Mouse (Mus musculus) G1E (cell line): ENCODE results near the gene Fkbp5. TPM values are rescaled to one million over a fixed set of nuclear protein-coding genes. Genes with fewer than 3 reads are reported as not detected.
A peak's percentile ranks its signal among the peaks of the same experiment; 100 is the strongest.
"Not testable (repeated sequence)": the region's sequence is repeated elsewhere in the genome, so short reads cannot be mapped to it uniquely, and the experiment has no call there.

Experiments
- ATAC-seq: 2 replicates; pipeline ENCODE4 v1.8.0; 2016; ENCODE audit warnings: mild to moderate bottlenecking; ENCODE audit not compliant: insufficient number of reproducible peaks, poor library complexity, low FRiP score, severe bottlenecking; ENCODE audit errors: extremely low read depth
- DNase-seq: peaks from one replicate; pipeline ENCODE4 v3.0.0; 2012; ENCODE audit warnings: low spot score
- H3K27me3 ChIP-seq: 2 replicates; pipeline ENCODE4 v1.6.1; 2012; ENCODE audit warnings: mild to moderate bottlenecking, low read length, inconsistent platforms; ENCODE audit not compliant: insufficient read depth
- H3K36me3 ChIP-seq: replicated peaks from 2 replicates; pipeline ENCODE3; 2012; ENCODE audit warnings: mild to moderate bottlenecking, inconsistent platforms
- H3K4me1 ChIP-seq: 2 replicates; pipeline ENCODE4 v1.6.1; 2012; ENCODE audit warnings: low read depth, low read length, inconsistent platforms, mixed read lengths; ENCODE audit not compliant: insufficient read depth
- H3K4me3 ChIP-seq: 2 replicates; pipeline ENCODE4 v1.5.1; 2012; ENCODE audit warnings: low read depth, mild to moderate bottlenecking, inconsistent platforms, low read length, moderate library complexity, mixed read lengths
- H3K9me3 ChIP-seq: replicated peaks from 2 replicates; pipeline ENCODE4 v1.6.1; 2012; ENCODE audit warnings: inconsistent platforms
- CTCF ChIP-seq: IDR thresholded peaks from 2 replicates; pipeline ENCODE4 v1.5.1; 2012; ENCODE audit warnings: low read depth, low read length, inconsistent platforms, mixed read lengths
- GATA1 ChIP-seq: IDR thresholded peaks from 2 replicates; pipeline ENCODE4 v1.6.1; 2012; ENCODE audit warnings: borderline replicate concordance, low read length, inconsistent platforms, mixed read lengths
- GATA2 ChIP-seq: IDR thresholded peaks from 2 replicates; pipeline ENCODE4 v1.6.1; 2012; ENCODE audit warnings: low read depth, low read length, inconsistent platforms, borderline replicate concordance
- POLR2AphosphoS5 ChIP-seq: IDR thresholded peaks from 2 replicates; pipeline ENCODE4 v1.6.1; 2012; ENCODE audit warnings: low read depth, low read length, inconsistent platforms; ENCODE audit not compliant: insufficient replicate concordance
- TAL1 ChIP-seq: conservative IDR thresholded peaks from 2 replicates; pipeline ENCODE4 v1.6.1; 2012; ENCODE audit warnings: low read depth, low read length, inconsistent platforms, mixed read lengths
- polyA plus RNA-seq: library from polyadenylated mRNA; stranded (reverse); fragments of >175 nt; gene quantifications from 2 replicates; pipeline ENCODE4 v1.2.3, GENCODE M21; 2012
- total RNA-seq, 2 experiments: library from RNA; stranded (forward) in 1 of 2; stranded (reverse) in 1 of 2; fragments of 200-1000 nt in 1 of 2; fragments of >200 nt in 1 of 2; fragmentation: Nextera tagmentation in 1 of 2; gene quantifications; 2 replicates each; pipeline ENCODE4 v1.2.3; 2014 to 2017

Fkbp5 gene
- total RNA-seq (2014; fragmentation: Nextera tagmentation) (11.7 and 16.4 TPM in 2 replicates), total RNA-seq (2017) (14.0 and 18.5 TPM in 2 replicates), polyA plus RNA-seq (36.6 and 41.4 TPM in 2 replicates)

- TF ChIP-seq POLR2AphosphoS5 (no peak), TAL1 (no peak), CTCF (no peak), GATA1 (no peak)
- no peak for ATAC-seq
- peaks cover 66% of the 10 kb centered on the region for H3K27me3 ChIP-seq
- DNase-seq = no peak
- H3K9me3 ChIP-seq = 0 out of 2 replicates have a peak, but pooled peaks cover 2% of the 10 kb centered on the region
- peak within 1 kb of the TSS; percentile 38; the same call in 1 of the 2 replicates for H3K4me3 ChIP-seq
- no peaks in the 10 kb centered on the region for H3K36me3 ChIP-seq
- peaks cover 14% of the 10 kb centered on the region for H3K4me1 ChIP-seq
These were observed at the start of gene Fkbp5 for GRCm38 (mm10) chr17:28517441-28517955. TSS of gene Fkbp5 (minus strand) at chr17:28517527.

DNA sequence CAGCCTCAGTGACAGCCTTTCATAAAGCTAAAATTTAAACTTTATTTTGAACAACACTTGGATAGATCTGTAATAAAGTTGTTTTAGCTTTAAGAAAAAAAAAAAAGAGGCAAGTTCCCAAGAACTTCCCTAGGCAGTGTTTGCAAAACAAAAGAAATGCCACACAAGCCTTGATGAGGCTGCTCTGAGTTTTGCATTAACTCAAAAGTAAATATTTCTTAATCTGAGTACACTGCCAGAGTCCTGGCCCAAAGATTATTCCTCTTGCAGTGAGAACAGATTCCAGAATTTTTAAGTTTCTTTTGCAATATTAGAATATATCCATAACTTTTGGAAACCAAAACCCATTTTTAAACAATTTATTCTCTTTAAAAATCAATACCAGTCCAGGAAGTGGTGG lies 47.9 kb upstream of the Fkbp5 start:
- H3K36me3 ChIP-seq = no peaks in the 10 kb centered on the region
- peaks cover 2% of the 10 kb centered on the region; the same call in 1 of the 2 replicates for H3K27me3 ChIP-seq
- DNase-seq (no peak), ATAC-seq (no peak)
- H3K4me1 ChIP-seq = 0 out of 2 replicates have a peak, but pooled peaks cover 3% of the 10 kb centered on the region
- TF ChIP-seq CTCF (no peak), GATA1 (no peak), POLR2AphosphoS5 (no peak), TAL1 (no peak), GATA2 (no peak)
- H3K4me3 ChIP-seq = no peak overlapping the region
- no peaks in the 10 kb centered on the region for H3K9me3 ChIP-seq

- Histone ChIP-seq H3K9me3 (no peaks in the 10 kb centered on the region), H3K36me3 (no peaks in the 10 kb centered on the region), H3K4me1 (peaks cover 5% of the 10 kb centered on the region; the same call in 1 of the 2 replicates), H3K27me3 (peaks cover 22% of the 10 kb centered on the region), H3K4me3 (no peak overlapping the region)
- ATAC-seq (no peak), DNase-seq (no peak)
- TF ChIP-seq CTCF (no peak), GATA2 (no peak), TAL1 (no peak), GATA1 (no peak), POLR2AphosphoS5 (no peak)
These were observed 44.3 kb upstream of the Fkbp5 start for GRCm38 (mm10) chr17:28561613-28562012.

GRCm38 (mm10) chr17:28560598-28560997 lies 43.3 kb upstream of the Fkbp5 start, which contains the start of gene Clps:
TSS of gene Clps (minus strand) at chr17:28560766.
- Histone ChIP-seq H3K4me1 (peaks cover 6% of the 10 kb centered on the region; the same call in 1 of the 2 replicates), H3K36me3 (no peaks in the 10 kb centered on the region), H3K4me3 (no peak within 1 kb of the TSS), H3K27me3 (peaks cover 22% of the 10 kb centered on the region), H3K9me3 (no peaks in the 10 kb centered on the region)
- TF ChIP-seq POLR2AphosphoS5 = no peak
- TF ChIP-seq GATA1 = no peak
- no peak for TF ChIP-seq TAL1
- no peak for TF ChIP-seq GATA2
- TF ChIP-seq CTCF = no peak
- DNase-seq = no peak
- no peak for ATAC-seq

- Histone ChIP-seq H3K9me3 (no peaks in the 10 kb centered on the region), H3K36me3 (no peaks in the 10 kb centered on the region), H3K27me3 (peaks cover 22% of the 10 kb centered on the region), H3K4me3 (no peak overlapping the region), H3K4me1 (peaks cover 6% of the 10 kb centered on the region; the same call in 1 of the 2 replicates)
- DNase-seq = no peak
- no peak for ATAC-seq
- TF ChIP-seq CTCF (no peak), POLR2AphosphoS5 (no peak), GATA1 (no peak), GATA2 (no peak), TAL1 (no peak)
These were observed 40.4 kb upstream of the Fkbp5 start for GRCm38 (mm10) chr17:28557772-28558171.

- H3K4me3 ChIP-seq = no peak overlapping the region
- ATAC-seq (peak; percentile 49), DNase-seq (no peak)
These were observed 39.5 kb upstream of the Fkbp5 start for GRCm38 (mm10) chr17:28556635-28557396.

GRCm38 (mm10) chr17:28554021-28554420 lies 36.7 kb upstream of the Fkbp5 start:
- H3K9me3 ChIP-seq, DNase-seq, ATAC-seq, H3K4me1 ChIP-seq, H3K36me3 ChIP-seq, H3K4me3 ChIP-seq: not testable (repeated sequence)
- peaks cover 26% of the 10 kb centered on the region for H3K27me3 ChIP-seq

More at GRCm38 (mm10) chr17:28556635-28557396, 39.5 kb upstream of the Fkbp5 start:
- Histone ChIP-seq H3K27me3 (peaks cover 22% of the 10 kb centered on the region), H3K9me3 (no peaks in the 10 kb centered on the region), H3K36me3 (no peaks in the 10 kb centered on the region), H3K4me1 (peaks cover 6% of the 10 kb centered on the region; the same call in 1 of the 2 replicates)
- no peak for TF ChIP-seq GATA2
- TF ChIP-seq CTCF = no peak
- no peak for TF ChIP-seq GATA1
- TF ChIP-seq POLR2AphosphoS5 = no peak
- no peak for TF ChIP-seq TAL1
